Mouse (Mus musculus): ENCODE data around the gene Adgrf4.

Gene Adgrf4

GRCm38 (mm10) chr17:42692136-42692535 lies at the start of gene Adgrf4:
TSS of gene Adgrf4 (minus strand) at chr17:42692284.
- no peak for DNase-seq (ENCODE audit: low spot score)

GRCm38 (mm10) chr17:42741801-42742217 lies 49.7 kb upstream of the Adgrf4 start, which contains the start of gene Adgrf2:
TSS of gene Adgrf2 (minus strand) at chr17:42742179.
- DNase-seq (ENCODE audit: low spot score): no peak

DNA sequence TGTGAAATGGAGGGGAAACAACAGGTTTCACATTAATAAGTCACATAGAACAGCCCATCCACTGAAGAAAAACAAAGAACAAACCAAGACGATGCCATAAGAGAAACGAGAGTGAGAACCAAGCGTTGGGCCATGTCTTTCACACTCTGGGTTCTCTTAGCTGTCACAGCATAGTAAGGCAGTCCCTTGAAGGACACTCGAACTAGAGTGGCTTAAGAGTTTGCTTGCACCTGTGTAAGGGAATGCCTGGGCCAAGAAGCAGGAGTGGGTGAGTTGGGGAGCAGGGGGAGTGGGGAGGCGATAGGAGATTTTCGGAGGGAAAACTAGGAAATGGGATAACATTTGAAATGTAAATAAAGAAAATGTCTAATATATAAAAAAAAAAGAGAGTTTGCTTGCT lies 46.7 kb upstream of the Adgrf4 start:
- no peak for DNase-seq (ENCODE audit: low spot score)

GRCm38 (mm10) chr17:42717161-42717560 lies 25.1 kb upstream of the Adgrf4 start:
- no peak for DNase-seq (ENCODE audit: low spot score)

- no peak for DNase-seq (ENCODE audit: low spot score)
Observed at GRCm38 (mm10) chr17:42714991-42715390, 22.9 kb upstream of the Adgrf4 start.

GRCm38 (mm10) chr17:42710717-42711116 lies 18.6 kb upstream of the Adgrf4 start:
- no peak for DNase-seq (ENCODE audit: low spot score)

GRCm38 (mm10) chr17:42705611-42706010 lies 13.5 kb upstream of the Adgrf4 start:
- no peak for DNase-seq (ENCODE audit: low spot score)

- no peak for DNase-seq (ENCODE audit: low spot score)
Observed at GRCm38 (mm10) chr17:42702198-42702597, 10.1 kb upstream of the Adgrf4 start.

DNA sequence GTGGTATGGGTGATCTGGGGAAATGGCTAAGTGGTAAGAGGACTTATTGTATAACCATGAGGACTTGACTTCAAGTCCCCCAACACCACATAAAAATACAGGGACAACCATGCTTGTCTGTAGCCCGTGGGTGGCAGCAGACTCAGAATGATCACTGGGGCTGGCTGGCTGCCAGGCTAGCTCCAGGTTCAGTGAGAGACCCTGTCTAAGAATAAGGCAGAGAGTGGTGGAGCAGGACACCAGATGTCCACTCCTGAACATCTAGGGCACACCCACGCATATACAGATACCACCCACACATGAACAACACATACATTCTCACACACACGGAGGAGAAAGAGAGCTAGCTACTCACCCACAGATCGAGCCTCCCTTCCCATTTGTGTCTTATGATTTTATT lies 2.6 kb upstream of the Adgrf4 start:
- DNase-seq (ENCODE audit: low spot score): no peak

- no peak for DNase-seq (ENCODE audit: low spot score)
Observed at GRCm38 (mm10) chr17:42690531-42690930, 1.6 kb downstream of the Adgrf4 start.

GRCm38 (mm10) chr17:42658634-42659422 lies 33.3 kb downstream of the Adgrf4 start:
- no peak for DNase-seq (ENCODE audit: low spot score)

GRCm38 (mm10) chr17:42643416-42643815 lies 48.7 kb downstream of the Adgrf4 start:
- DNase-seq (ENCODE audit: low spot score): no peak

GRCm38 (mm10) chr17:42630206-42630605 lies 61.9 kb downstream of the Adgrf4 start:
- no peak for DNase-seq (ENCODE audit: low spot score)

GRCm38 (mm10) chr17:42613043-42613737 lies 78.9 kb downstream of the Adgrf4 start:
- DNase-seq (ENCODE audit: low spot score): no peak

GRCm38 (mm10) chr17:42611295-42611694 lies 80.8 kb downstream of the Adgrf4 start, which contains the start of gene Opn5:
TSS of gene Opn5 (minus strand) at chr17:42611395.
- no peak for DNase-seq (ENCODE audit: low spot score)

GRCm38 (mm10) chr17:42608270-42608669 lies 83.8 kb downstream of the Adgrf4 start:
- no peak for DNase-seq (ENCODE audit: low spot score)
